Mouse (Mus musculus): ENCODE results near the gene Garnl3. TPM values are rescaled to one million over a fixed set of nuclear protein-coding genes. Genes with fewer than 3 reads are reported as not detected.

Gene Garnl3
- total RNA-seq, 4 experiments from 2014 or later = 2.6 to 6.7 (median 3.5) TPM

DNA sequence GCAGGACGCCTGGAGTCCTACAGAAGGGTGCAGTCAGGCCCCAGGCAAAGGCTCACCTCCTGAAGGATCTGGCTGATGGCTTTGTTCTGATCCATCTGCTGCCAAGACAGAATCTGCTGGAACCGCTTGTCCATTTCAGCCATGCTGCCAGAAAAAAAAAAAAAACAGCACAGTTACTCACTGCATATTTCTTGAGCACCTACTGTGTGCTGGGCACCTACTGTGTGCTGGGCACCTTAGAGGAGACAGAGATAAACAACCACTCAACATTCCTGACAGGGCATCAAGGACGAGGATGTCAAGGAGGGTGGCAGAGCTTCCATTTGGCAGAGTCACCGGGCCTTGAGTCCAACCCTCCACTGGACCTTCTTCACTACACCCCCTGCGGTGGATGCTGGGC lies 192.7 kb downstream of the Garnl3 start:
- no peak for DNase-seq (ENCODE audit: low spot score)

Other genes with a start within 250 kb of the Garnl3 start
- 10 to 100 TPM; 56.3 to 66.1 (median 58.9) TPM for gene Rpl12, start 170.1 kb downstream of the Garnl3 start, total RNA-seq (2022)
- gene Lrsam1, start 170.0 kb downstream of the Garnl3 start, total RNA-seq (2022) = 10 to 100 TPM; 13.1 to 21.8 (median 17.5) TPM
- 10 to 100 TPM; 15.2 to 20.2 (median 17.1) TPM for gene Slc2a8, start 149.6 kb downstream of the Garnl3 start, total RNA-seq (2022)
- 10 to 100 TPM; 32.9 to 57.7 (median 53.5) TPM for gene Angptl2, start 84.4 kb upstream of the Garnl3 start, total RNA-seq (2022)
- gene Ralgps1, start 239.8 kb upstream of the Garnl3 start, total RNA-seq (2022) = 1 to 10 TPM; 6.2 to 7.0 (median 6.4) TPM